Mouse (Mus musculus) right cerebral cortex, adult 18-20 months (tissue): ENCODE measurements at regions not wholly inside any gene's neighbourhood (a gene's known extent, or its start where the extent isn't known, plus 50 kb on each side); places are given as distances from the start of the nearest gene placed in this dataset.
A peak's percentile ranks its signal among the peaks of the same experiment; 100 is the strongest.
"Not testable (repeated sequence)": the region's sequence is repeated elsewhere in the genome, so short reads cannot be mapped to it uniquely, and the experiment has no call there.

Experiments
- DNase-seq: peaks from one replicate; pipeline ENCODE4 v3.0.0; 2022; ENCODE audit warnings: mixed read lengths

- DNase-seq, result peak; percentile 48
Measured at GRCm38 (mm10) chr13:111309848-111310692, 55.3 kb downstream of the Actbl2 start.

DNA sequence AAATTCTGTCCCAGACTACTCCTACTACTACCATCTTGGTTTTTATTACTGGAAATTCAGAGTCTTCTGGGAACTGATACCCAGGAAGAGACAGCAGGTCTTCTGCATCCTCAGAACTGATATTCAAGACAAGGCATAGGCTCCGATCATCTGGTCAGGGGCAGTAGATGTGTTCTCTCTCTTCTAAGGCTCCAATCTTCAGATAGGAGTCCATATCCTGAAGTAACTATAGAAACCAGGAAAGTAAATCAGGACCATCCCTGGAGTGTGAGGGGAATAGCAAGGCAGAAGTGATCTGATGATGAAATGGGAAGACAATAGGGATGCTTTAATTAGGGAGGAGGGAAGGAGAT, 55.9 kb downstream of the Actbl2 start:
- no peak for DNase-seq

DNA sequence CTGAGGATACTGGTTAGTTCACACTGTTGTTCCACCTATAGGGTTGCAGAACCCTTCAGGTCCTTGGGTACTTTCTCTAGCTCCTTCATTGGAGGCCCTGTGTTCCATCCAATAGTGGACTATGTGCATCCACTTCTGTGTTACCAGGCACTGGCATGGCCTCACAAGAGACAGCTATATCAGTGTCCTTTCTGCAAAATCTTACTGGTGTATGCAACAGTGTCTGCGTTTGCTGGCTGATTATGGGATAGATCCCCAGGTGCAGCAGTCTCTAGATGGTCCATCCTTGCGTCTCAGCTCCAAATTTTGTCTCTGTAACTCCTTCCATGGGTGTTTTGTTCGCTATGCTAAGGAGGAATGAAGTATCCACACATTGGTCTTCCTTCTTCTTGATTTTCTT, 58.7 kb downstream of the Actbl2 start:
- DNase-seq, result not testable (repeated sequence)

- not testable (repeated sequence) for DNase-seq
Measured at GRCm38 (mm10) chr13:111317876-111318275, 63.1 kb downstream of the Actbl2 start.

GRCm38 (mm10) chr13:111323206-111323605, 68.4 kb downstream of the Actbl2 start:
- no peak for DNase-seq

DNA sequence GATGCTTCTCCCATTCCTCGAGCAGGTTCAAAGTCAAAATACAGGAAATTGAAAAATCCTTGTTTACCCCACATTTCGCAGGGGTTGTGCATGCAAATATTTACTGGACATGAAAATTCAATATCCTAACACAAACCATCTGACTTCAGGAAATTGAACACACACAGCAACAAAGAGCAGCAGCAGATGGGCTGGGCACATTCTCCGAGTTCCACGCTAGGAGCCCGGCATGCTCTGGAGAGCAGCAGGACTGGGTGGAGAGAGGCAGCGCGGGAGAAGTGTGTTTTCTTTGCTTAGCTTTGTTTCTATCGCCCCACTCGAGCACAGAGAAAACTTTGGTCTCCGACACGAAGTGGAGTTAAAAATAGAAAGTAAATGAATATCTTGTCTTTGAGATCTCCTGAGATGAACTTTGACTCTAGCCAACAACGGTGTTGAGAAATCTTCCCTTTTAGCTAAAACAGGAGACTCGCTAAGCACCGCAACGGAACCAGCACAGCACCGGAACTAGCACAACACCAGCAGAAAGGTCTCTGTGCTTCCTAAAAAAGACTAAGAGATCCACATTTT, 71.4 kb downstream of the Actbl2 start:
- no peak for DNase-seq

DNA sequence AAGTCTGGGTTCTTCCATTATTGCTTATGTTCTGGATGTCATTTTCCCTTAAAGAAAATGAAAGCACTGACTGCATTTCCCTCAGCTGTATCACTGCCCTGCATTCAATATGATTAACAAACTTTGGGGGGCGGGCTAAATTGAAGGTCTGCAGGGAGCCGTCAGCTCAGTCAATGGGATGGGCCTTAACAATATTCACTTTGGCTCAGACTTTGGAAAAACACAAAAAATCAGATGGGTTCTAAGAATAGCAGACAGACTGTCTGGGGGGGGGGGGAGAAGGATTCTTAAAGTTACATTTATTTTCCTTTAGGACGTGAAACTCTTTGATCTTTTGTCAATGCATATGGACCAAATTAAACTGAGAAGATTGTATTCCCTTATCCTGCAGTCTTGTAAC, 78.2 kb downstream of the Actbl2 start:
- DNase-seq, result no peak

DNA sequence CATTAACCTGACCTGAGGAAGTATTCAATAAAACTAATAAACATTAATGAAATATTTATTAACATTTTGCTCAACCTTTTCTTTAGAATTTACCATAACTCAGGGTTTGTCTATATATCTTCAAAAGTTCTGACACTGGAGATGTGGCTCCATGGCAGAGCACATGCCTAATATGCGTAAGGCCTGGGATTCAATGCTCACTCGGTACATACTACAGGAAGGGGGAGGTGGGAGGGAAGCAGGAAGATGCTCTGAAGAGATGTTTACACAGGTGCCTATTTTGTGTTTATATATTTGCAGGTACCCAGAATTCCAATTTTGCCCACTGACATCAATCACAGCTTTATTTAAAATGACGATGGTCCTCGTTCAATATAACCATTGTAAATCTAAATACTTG, 79.0 kb downstream of the Actbl2 start:
- no peak for DNase-seq

DNA sequence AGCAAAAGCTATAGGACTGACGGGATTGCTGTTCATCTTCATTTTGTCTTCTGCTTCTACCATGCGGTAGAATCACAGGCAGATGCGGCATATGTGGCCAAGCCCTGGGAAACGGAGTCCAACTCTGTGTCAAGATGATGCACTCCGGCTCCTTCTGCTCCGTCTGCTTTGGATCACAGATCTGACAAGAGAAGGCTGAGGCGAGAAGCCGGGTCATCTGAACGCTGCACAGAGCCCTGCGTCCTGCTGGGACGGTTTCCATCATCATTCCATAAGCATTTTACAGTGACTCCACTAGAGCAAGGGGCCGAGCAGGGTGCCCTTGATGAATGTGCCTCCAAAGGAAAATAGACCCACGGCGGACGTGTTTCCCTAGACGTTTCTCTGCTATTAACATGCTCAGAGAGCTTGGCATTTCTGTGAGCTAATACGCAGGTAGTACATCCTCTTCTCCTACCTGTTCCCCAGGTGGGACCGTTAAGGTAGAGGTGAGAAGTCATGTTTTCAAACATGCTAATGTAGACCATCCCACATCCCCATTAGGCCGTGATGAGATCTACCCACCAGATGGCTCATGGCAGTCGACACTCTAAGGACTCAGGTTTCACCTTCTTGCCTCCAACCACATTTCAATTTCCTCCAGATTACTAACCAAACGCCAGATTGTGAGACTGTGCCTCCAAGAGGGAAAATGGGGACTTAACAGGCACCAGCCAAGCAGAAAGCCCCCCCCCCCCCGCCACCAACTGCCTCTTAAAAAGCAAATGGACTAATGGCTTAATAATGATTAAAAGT, 79.6 kb downstream of the Actbl2 start:
- DNase-seq, result no peak

DNA sequence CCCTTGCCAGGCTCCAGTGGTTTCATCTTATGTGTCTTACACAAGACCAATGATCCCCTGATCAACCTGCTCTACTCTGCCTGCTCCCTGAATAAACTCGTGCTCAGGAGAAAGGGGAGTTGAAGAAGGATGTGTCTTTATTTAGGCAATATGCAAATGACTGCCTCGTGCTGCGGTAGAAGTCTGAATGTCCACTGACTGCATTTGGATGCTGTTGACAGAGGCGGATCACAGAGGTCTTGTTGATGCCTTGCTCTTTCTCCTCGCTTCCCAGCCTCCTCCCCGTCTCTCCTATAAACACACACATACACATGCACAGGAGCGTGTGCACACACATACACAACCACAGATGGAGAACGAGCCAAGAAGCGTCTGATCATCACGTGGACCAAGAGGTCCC, 90.2 kb downstream of the Actbl2 start:
- no peak for DNase-seq

DNA sequence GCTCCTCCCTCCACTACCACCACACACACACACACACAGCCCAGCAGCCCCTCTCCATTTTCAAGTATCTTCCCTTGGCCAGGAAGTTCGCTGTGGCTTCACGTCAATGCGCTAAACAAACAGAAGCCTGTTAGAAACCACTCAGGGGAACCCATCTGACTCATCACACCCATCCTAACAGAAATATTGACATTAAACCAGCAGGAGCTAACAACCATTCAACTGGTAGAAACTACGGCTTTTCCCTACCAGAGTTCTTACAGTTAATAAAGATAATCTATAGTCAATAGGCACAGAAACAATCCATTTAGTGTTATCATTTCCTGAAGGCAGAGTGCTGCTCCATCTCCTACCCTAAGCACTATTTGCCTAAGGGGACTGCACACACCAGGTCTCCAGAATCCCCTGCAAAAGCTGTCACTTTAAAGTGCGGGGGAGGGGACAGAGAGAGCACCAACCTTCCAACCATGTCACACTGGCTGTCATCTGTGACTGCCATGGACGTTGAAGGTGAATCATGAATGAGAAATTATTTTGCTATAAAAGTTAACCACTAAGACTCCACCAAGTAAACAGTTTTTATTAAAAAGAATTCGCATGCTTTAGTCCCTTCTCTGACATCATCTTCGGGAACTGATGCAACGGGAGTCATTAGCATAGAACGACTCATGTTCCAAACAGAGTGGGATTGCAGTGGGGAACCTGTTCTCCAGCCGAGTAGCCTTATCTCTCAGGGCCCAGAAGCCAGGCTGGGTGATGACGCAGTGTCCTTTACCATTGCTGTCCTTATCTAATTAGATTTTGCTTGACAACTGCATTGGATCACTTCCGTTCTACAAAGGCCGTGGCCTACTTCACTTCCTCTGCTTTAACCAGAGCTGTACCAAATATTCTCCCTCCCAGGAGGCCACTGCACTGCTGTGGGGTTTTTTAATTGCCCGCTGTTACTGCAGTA, 91.0 kb downstream of the Actbl2 start:
- DNase-seq, result no peak

GRCm38 (mm10) chr13:111356520-111357456, 102.0 kb downstream of the Actbl2 start:
- DNase-seq, result peak; percentile 43

GRCm38 (mm10) chr13:111361456-111361855, 106.6 kb downstream of the Actbl2 start:
- DNase-seq, result no peak

GRCm38 (mm10) chr13:111363176-111363739, 108.4 kb downstream of the Actbl2 start:
- no peak for DNase-seq

DNA sequence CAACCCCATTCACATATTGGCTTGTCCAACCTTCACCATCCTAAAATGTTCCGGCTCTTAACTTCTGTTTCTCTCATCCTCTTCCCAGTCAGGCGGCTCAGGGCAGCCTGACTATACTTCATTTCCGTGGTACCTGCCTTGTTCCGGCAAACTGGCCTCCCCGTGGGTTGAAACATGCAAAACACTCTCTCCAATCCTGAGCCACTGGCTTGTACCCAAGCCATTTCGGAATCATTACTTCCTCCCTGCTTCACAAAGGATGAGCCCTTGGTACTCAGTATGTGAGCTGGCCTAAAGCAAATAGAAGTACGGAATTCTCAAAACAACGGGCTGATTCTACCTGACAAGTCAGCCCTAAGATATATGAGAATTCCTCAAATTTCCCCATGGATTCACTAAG, 112.1 kb downstream of the Actbl2 start:
- no peak for DNase-seq

DNA sequence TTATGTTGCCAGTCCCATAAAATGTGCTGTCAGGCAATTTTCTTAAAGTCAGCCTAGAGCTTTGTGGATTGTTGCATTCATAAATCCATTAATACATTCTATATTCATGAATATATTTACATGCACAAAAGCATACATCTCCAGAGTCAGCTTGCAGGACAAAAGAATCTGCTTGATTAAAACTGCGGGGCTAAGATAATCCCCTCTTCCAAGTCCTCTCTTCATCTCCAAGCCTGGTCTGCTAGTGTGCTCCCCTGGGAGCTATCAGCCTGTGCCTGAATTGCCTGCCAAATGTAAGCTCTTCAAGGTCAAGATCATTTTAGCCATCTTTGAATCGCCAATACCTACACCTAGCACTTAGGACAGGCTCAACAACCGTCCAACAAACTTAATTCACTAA, 112.8 kb downstream of the Actbl2 start:
- no peak for DNase-seq

DNA sequence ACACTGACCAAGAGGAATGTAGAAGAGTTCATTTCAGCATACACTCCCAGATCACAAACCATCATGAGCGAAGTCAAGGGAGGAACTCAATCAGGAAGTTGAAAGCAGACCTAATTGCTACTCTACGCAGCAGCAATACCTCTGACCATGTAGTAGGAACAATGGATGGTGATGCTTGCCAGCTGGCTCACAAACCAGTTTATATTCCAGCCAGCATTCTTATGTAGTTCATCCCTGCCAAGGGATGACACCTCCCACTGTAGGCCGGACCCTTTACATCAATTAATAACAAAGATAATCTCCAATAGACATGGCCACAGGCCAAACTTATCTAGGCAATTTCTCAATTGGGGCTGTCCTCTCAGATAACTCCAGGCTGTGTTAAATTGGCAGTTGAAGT, 115.1 kb downstream of the Actbl2 start:
- DNase-seq, result no peak

DNA sequence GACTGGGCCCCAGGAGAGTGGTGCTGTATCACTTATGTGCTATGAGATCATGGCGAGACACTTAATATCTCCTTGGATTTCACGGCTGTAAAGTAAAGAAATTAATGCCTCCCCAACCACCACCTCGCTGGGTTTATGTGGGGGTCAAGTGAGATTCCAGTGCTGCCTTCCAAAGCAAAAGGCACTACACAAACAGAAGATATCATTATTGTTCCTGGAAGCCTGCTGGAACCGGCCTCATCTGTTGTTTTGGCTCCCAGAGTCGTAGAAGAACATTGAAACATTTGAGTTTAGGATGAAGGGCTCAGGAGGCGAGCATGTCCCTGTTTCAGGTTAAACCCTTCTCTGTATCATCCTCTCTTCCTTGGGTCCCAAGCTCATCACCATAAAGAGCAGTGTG, 116.6 kb downstream of the Gpbp1 start:
- no peak for DNase-seq

DNA sequence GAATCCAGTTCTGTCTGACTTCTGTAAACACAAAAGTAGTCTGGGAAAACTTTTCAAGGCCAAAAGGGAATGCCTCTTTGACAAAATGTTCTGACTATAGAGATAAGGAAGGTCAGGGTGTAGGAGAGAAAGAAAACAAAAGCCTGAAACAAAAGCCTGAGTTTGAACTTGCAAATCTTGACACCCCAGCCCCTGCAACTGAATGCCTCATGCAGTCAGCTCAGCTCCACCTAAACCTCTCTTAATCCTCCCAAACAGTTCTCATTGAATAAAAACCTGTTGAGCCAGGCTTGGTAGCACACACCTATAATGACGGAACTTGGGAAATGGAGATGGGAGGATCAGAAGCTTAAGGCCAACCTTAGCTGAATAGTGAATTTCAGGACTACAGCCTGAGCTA, 116.1 kb downstream of the Gpbp1 start:
- no peak for DNase-seq
